ENCODE assay signal across 8 mouse cellular contexts in genomic region chr2:156420694-156421380, GRCm38 (mm10). TPM values are rescaled to one million over a fixed set of nuclear protein-coding genes. Genes with fewer than 3 reads are reported as not detected.
DNase-seq lines count a peak whose midpoint lies in the region; ATAC-seq lines count a peak whose summit lies in the region.

Epb41l1 (plus strand) TSS chr2:156420909.

- H3K9me3 ChIP-seq in intestine, embryonic 14.5 days (ENCODE audit: control insufficient read depth, low read length) = no peaks in the 10 kb centered on the region
- H3K9me3 ChIP-seq in limb, embryonic 12.5 days = no peaks in the 10 kb centered on the region
- H3K9me3 ChIP-seq in midbrain, embryonic 11.5 days (ENCODE audit: control insufficient read depth, low read length) = no peaks in the 10 kb centered on the region
- no peaks in the 10 kb centered on the region for H3K9me3 ChIP-seq in stomach, embryonic 15.5 days

- no peaks in the 10 kb centered on the region for H3K36me3 ChIP-seq in intestine, embryonic 14.5 days (ENCODE audit: control insufficient read depth, insufficient read depth, low read length)
- H3K36me3 ChIP-seq in limb, embryonic 12.5 days = no peaks in the 10 kb centered on the region
- no peaks in the 10 kb centered on the region for H3K36me3 ChIP-seq in midbrain, embryonic 11.5 days (ENCODE audit: control insufficient read depth, insufficient read depth, low read length)
- no peaks in the 10 kb centered on the region for H3K36me3 ChIP-seq in stomach, embryonic 15.5 days

- DNase-seq in heart, adult 11 months = peak; percentile 96
- DNase-seq in heart, adult 8-10 months (ENCODE audit: low spot score) = no peak
- DNase-seq in cerebellum, adult 8-10 months = peak; percentile 20
- DNase-seq in gastrocnemius, postnatal 14 days = peak; percentile 56
- DNase-seq in intestine, embryonic 14.5 days (ENCODE audit: low spot score) = peak; percentile 80
- DNase-seq in midbrain, embryonic 11.5 days (ENCODE audit: low spot score, missing footprints) = peak; percentile 96

- peaks cover 14% of the 10 kb centered on the region; the same call in 1 of the 2 replicates for H3K4me1 ChIP-seq in intestine, embryonic 14.5 days (replicated peaks; ENCODE audit: control insufficient read depth, insufficient read depth, low read length)
- peaks cover 10% of the 10 kb centered on the region for H3K4me1 ChIP-seq in limb, embryonic 12.5 days (replicated peaks)
- peaks cover 6% of the 10 kb centered on the region for H3K4me1 ChIP-seq in midbrain, embryonic 11.5 days (ENCODE audit: control insufficient read depth, insufficient read depth, low read length)
- H3K4me1 ChIP-seq in stomach, embryonic 15.5 days = peaks cover 23% of the 10 kb centered on the region

- intact Hi-C loops in gastrocnemius, postnatal 14 days (cut with DNase I; ENCODE audit: low total_unique reads) = loop anchor here (5.0 kb wide), 1 partner anchor 76 kb away; no protein-coding TSS in a partner anchor

- H3K4me2 ChIP-seq in intestine, embryonic 14.5 days (ENCODE audit: low read length) = peak within 1 kb of the TSS; percentile 98
- H3K4me2 ChIP-seq in limb, embryonic 12.5 days = peak within 1 kb of the TSS; percentile 96
- peak within 1 kb of the TSS; percentile 97 for H3K4me2 ChIP-seq in midbrain, embryonic 11.5 days
- H3K4me2 ChIP-seq in stomach, embryonic 15.5 days = peak within 1 kb of the TSS; percentile 98

- peak; percentile 67 for ATAC-seq in intestine, embryonic 14.5 days (replicated peaks; ENCODE audit: low FRiP score, low TSS enrichment, low read depth)
- peak; percentile 71; the same call in 1 of the 2 replicates for ATAC-seq in limb, embryonic 12.5 days (ENCODE audit: insufficient number of reproducible peaks, insufficient read depth, low FRiP score, low TSS enrichment, low read depth)
- peak; percentile 73 for ATAC-seq in midbrain, embryonic 11.5 days (ENCODE audit: low FRiP score)
- peak; percentile 32 for ATAC-seq in stomach, embryonic 15.5 days (ENCODE audit: insufficient read depth, low FRiP score, low read depth)

- H3K9ac ChIP-seq in intestine, embryonic 14.5 days (ENCODE audit: low read length) = peak within 1 kb of the TSS; percentile 58
- H3K9ac ChIP-seq in limb, embryonic 12.5 days (replicated peaks) = peak within 1 kb of the TSS; percentile 73
- H3K9ac ChIP-seq in midbrain, embryonic 11.5 days (ENCODE audit: low read length) = peak within 1 kb of the TSS; percentile 70
- peak within 1 kb of the TSS; percentile 56 for H3K9ac ChIP-seq in stomach, embryonic 15.5 days

- peaks cover 24% of the 10 kb centered on the region for H3K27me3 ChIP-seq in intestine, embryonic 14.5 days (replicated peaks; ENCODE audit: control insufficient read depth, insufficient read depth, low read length)
- peaks cover 78% of the 10 kb centered on the region for H3K27me3 ChIP-seq in limb, embryonic 12.5 days
- peaks cover 42% of the 10 kb centered on the region for H3K27me3 ChIP-seq in midbrain, embryonic 11.5 days (ENCODE audit: control insufficient read depth, insufficient read depth, low read length)
- H3K27me3 ChIP-seq in stomach, embryonic 15.5 days (replicated peaks) = peaks cover 19% of the 10 kb centered on the region

- no peak within 1 kb of the TSS for H3K27ac ChIP-seq in intestine, embryonic 14.5 days (ENCODE audit: low read depth)
- H3K27ac ChIP-seq in limb, embryonic 12.5 days = peak within 1 kb of the TSS; percentile 23; the same call in 1 of the 2 replicates
- H3K27ac ChIP-seq in midbrain, embryonic 11.5 days (ENCODE audit: low read depth, low read length) = peak within 1 kb of the TSS; percentile 30; the same call in 1 of the 2 replicates
- H3K27ac ChIP-seq in stomach, embryonic 15.5 days = peak within 1 kb of the TSS; percentile 65

- H3K4me3 ChIP-seq in intestine, embryonic 14.5 days (ENCODE audit: low read depth, low read length) = peak within 1 kb of the TSS; percentile 61
- H3K4me3 ChIP-seq in limb, embryonic 12.5 days (replicated peaks) = peak within 1 kb of the TSS; percentile 65
- peak within 1 kb of the TSS; percentile 68 for H3K4me3 ChIP-seq in midbrain, embryonic 11.5 days (ENCODE audit: low read depth, low read length)
- H3K4me3 ChIP-seq in stomach, embryonic 15.5 days (replicated peaks) = peak within 1 kb of the TSS; percentile 63

- WGBS in intestine, embryonic 14.5 days = under 1% methylated on average over 75 of the region's 76 CpGs
- 1% methylated on average over 62 of the region's 76 CpGs for WGBS in limb, embryonic 12.5 days
- WGBS in midbrain, embryonic 11.5 days = under 1% methylated on average over 65 of the region's 76 CpGs
- WGBS in stomach, embryonic 15.5 days = under 1% methylated on average over 71 of the region's 76 CpGs

RNA-seq across cellular contexts. Expression of gene Epb41l1, which starts in this region (rescaled TPM):
- total RNA-seq in heart, adult 8-10 months (2022) = 1 to 10 TPM; 6.5 to 9.4 (median 7.6) TPM
- 10 to 100 TPM in 1 of 2 experiments, 1 to 10 TPM in 1; 8.0 to 11.8 TPM for total RNA-seq in gastrocnemius, postnatal 14 days (2021)
- polyA plus RNA-seq in intestine, embryonic 14.5 days (2014; fragmentation: Nextera tagmentation; extraction: Ambion mirVana) = 4.2 and 4.4 TPM in 2 replicates
- 2.5 and 2.6 TPM in 2 replicates for polyA plus RNA-seq in limb, embryonic 12.5 days (2016; fragmentation: Nextera tagmentation; extraction: Ambion mirVana)
- 3.1 and 3.9 TPM in 2 replicates for polyA plus RNA-seq in midbrain, embryonic 11.5 days (2014; fragmentation: Nextera tagmentation; extraction: Ambion mirVana)
- 3.0 and 3.3 TPM in 2 replicates for polyA plus RNA-seq in stomach, embryonic 15.5 days (2015; fragmentation: Nextera tagmentation; extraction: Ambion mirVana)
